Mouse (Mus musculus) layer of hippocampus, adult 2 months (tissue): ENCODE measurements around the gene Galnt10. TPM values are rescaled to one million over a fixed set of nuclear protein-coding genes. Genes with fewer than 3 reads are reported as not detected.

Experiments used
- DNase-seq, 2 experiments: peaks; one replicate each; pipeline ENCODE4 v3.0.0; 2022; ENCODE audit warnings: low spot score in 2 of 2
- H3K27ac ChIP-seq: fragments of 200-600 bp; 2 replicates; pipeline ENCODE4 v1.8.1; 2022
- H3K4me3 ChIP-seq: fragments of 200-600 bp; 2 replicates; pipeline ENCODE4 v1.8.1; 2022; ENCODE audit warnings: mild to moderate bottlenecking
- CTCF ChIP-seq: fragments of 200-600 bp; conservative IDR thresholded peaks from 2 replicates; pipeline ENCODE4 v1.8.1; 2022; ENCODE audit warnings: antibody characterized with exemption, mild to moderate bottlenecking, moderate library complexity
- total RNA-seq, 2 experiments: library from RNA; stranded (reverse); gene quantifications; 2 replicates each; pipeline ENCODE4 v1.2.3; 2021

The Galnt10 gene
- total RNA-seq, 2 experiments from 2014 or later = 6.3 TPM

DNA sequence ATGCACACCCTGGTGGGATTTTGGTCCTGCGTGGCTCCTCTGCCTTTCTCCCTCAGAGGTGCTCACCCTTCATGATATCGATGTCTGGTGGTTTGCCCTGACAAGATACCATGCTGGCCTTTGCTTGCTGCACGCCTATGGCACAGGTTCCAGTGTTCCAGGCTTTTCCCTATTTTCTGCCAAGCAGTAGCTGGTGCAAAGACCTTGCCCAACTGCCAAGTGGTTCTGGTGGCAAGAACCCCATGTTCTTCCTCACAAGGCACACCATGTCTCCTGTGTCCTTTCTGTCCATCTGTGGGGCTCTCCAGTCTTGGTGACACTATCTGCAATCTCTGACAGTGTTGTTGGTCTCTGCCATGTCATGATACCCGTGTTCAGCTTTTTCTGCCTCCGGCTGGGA, 45.6 kb downstream of the Galnt10 start:
- no peak for TF ChIP-seq CTCF
- DNase-seq = no peak
- H3K4me3 ChIP-seq = no peak overlapping the region
- no peak overlapping the region for H3K27ac ChIP-seq

DNA sequence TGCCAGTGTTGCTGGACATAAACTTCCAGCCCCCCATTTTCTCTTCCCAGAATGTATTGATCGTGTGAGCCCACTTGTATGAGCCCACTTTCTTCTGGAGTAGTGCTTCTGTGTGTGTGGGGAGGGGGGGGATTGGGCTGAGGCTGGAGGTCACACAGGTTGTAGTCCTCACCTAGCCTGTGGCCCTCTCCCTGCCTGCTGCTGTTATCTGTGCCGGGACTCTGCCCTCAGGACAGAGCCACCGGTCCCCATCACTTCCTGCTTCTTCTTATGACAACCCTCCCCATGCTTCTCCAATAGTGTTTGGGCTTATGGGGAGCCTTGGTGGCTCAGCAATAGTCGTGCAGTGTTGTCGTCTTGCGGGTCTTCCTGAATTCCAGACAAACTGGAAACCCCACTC, 46.7 kb downstream of the Galnt10 start:
- H3K4me3 ChIP-seq = no peak overlapping the region
- no peak for TF ChIP-seq CTCF
- H3K27ac ChIP-seq = no peak overlapping the region
- DNase-seq = no peak

DNA sequence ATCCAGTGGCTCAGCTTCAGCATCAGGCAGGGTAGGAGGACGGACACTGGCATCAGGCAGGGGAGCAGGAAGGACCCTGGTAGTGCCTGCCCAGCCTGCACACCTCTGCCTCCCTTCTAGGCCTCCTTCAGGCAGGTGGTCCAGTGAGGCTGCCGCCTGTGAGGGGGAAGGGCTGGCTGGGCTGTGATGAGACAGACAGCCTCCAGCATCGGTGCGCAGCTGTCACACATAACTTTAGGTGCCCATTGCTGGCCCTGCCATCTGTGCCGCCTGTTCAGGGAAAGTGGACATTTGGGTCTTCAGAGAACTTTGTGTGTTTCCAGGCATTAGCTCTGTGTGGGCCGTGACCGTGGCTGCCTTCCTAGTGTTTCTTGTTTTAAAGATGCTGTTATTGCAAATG, 47.5 kb downstream of the Galnt10 start:
- DNase-seq = no peak
- Histone ChIP-seq H3K4me3 (no peak overlapping the region), H3K27ac (no peak overlapping the region)
- no peak for TF ChIP-seq CTCF

DNA sequence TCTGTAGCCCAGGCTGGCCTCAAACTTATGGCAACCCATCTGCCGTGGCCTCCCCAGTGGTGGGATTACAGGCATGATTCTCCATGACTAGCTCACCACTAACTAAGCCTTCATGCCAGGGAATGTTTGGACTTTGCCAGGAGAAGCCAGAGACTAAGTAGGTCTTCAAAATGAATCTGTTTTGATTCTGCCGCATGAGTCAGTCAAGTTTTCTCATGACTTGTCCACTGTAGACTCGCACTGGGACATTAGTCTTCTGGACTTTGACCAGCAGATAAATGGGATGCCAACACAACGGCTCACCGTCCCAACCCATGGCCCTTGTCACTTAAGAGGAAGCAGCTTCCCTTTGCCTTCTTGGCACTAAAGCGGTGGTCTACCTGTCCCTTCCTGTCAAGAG, 49.2 kb downstream of the Galnt10 start:
- TF ChIP-seq CTCF = no peak
- Histone ChIP-seq H3K4me3 (no peak overlapping the region), H3K27ac (no peak overlapping the region)
- DNase-seq = no peak

DNA sequence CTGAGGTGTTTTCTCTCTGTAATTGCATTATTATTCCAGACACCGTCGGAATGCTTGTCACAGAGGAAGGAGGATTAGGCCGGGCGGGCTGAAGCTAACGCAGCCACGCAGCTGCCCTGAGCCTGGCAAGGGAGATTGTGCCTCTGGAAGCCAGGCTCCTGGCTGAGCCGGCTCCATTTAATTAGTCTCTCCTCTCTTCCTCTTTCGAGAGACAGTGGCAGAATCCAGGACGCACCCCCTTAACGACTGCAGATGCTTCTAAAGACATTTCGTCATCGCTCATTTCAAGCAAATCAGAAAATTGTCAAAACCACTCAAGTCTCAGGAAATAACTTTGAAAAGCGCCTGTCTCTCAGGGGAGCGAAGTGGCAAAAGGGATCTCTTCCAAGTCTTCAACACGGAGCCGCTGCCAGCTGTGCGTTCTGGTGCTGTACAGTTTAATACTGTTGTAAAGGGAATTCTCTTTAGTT, 51.0 kb downstream of the Galnt10 start:
- H3K27ac ChIP-seq = peak overlapping the region; percentile 32; the same call in 1 of the 2 replicates

DNA sequence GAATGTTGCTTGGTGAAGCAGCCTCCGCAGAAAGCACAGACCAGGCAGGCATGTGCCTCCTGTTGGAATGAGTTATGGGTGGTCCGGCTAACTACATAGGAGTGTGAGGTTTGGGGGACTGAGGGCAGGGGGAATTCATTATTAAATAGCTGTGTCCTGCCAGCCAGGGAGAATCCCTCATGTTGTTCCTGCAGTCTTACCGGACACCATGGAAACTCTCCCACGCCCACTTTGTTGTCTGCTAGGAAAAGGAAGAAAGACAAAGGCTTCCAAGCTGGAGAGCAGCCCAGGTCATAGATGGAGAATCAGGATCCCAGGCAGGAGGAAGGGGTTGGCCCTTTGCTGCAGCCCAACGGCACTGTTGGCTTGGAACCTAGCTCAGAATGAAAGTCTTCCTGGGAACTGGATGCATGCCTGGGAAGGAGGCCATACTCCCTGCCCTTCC, 51.6 kb downstream of the Galnt10 start:
- no peak for DNase-seq
- Histone ChIP-seq H3K4me3 (no peak overlapping the region; the same call in 1 of the 2 replicates), H3K27ac (no peak overlapping the region)
- TF ChIP-seq CTCF = no peak

More for the DNA sequence above, 51.0 kb downstream of the Galnt10 start:
- peak overlapping the region; percentile 30; the same call in 1 of the 2 replicates for H3K4me3 ChIP-seq
- TF ChIP-seq CTCF = no peak
- DNase-seq = no peak

DNA sequence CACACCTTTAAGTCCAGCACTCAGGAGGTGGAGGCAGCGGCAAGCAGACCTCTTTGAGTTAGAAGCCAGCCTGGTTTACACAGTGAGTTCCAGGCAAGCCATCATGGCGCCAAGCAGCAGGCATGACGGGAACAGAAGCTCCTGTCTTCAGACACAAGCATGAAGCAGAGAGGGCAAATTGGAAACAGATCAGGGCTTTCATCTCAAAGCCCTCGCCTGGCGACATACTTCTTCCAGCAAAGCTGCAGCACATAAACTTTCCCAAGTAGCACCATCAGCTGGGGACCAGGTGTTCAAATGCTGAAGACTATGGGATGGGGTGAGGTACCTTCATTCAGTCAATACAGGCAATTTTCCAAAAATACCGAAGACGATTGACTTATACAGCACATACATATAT, 54.9 kb downstream of the Galnt10 start:
- Histone ChIP-seq H3K4me3 (no peak overlapping the region), H3K27ac (no peak overlapping the region)
- DNase-seq = no peak
- TF ChIP-seq CTCF = no peak

DNA sequence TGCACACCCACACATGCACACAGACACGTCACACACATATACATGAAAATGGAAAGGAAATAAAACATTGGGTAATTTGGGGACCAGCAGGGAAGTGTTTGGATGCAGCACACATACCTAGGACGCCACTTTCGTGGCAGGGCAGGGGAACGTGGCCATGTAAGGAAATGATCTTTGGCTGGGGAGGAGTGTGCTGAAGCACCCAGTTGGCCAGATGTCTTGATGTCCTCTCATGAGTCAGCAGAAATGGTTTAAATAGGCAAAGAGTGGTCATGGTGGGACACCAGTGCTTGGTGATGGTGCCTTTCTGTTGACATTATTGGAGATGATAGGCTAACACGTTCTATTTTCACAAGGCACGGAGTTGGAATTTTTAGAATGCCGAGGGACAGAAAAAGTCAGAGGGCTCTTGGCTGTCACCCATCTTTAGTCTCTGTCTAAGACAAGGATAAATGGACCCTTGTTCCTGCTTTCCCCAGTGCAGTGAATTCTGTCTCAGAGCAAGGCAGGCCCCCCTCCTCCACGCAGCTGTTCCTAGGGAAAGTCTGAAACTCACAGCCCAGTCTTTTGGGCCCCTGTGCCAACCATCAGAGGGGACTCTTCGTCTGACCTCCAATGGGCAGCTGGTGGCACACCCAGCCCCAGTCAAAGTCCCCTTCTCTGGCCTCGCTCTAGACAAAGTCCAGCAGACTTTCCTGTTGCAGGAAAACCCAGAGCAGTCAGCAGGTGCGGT, 56.1 kb downstream of the Galnt10 start:
- Histone ChIP-seq H3K27ac (no peak overlapping the region), H3K4me3 (no peak overlapping the region)
- TF ChIP-seq CTCF = no peak
- peak in 1 of 2 experiments; percentile 29 for DNase-seq

DNA sequence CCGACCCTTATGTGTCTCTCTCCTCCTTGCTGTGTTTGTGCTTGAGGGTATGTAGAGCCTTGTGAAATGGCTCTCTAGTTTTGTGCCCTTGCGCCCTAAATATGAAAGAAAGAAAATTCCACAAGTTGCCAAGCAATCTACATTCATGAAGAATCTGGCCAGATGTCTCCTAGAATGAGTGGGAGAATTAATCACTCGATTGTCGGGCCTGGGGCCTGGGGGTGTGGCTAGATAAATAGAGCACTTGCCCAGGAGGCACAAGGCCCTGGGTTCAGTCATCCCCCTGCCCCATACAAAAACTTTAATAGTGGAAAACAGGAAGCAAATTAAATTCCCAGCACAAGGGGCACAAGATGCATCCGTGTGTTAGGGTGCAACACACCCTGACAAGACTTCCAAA, 56.7 kb downstream of the Galnt10 start:
- no peak for TF ChIP-seq CTCF
- DNase-seq = no peak
- no peak overlapping the region for H3K27ac ChIP-seq

DNA sequence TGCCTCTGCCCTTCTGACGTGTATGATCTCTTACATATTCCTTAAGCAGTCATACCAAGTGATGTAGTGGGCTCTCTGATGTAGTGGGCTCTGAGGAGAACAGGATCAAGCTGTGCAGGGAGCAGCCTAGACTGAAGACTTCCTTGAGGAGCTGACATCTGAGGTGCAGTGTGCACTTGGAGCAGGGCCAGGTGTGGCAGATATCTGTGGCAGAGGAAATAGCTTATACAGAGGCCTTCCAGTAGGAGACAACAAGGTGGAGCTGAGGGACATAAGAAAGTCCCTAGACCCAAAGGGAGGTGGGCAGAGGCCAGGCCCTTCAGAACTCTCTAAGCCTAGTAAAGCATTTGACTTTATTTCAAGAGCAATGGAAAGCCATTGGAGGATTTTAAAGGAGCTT, 61.4 kb downstream of the Galnt10 start:
- H3K4me3 ChIP-seq = no peak overlapping the region
- no peak for TF ChIP-seq CTCF
- no peak overlapping the region for H3K27ac ChIP-seq
- DNase-seq = no peak

More for the DNA sequence above, 56.7 kb downstream of the Galnt10 start:
- H3K4me3 ChIP-seq = no peak overlapping the region

DNA sequence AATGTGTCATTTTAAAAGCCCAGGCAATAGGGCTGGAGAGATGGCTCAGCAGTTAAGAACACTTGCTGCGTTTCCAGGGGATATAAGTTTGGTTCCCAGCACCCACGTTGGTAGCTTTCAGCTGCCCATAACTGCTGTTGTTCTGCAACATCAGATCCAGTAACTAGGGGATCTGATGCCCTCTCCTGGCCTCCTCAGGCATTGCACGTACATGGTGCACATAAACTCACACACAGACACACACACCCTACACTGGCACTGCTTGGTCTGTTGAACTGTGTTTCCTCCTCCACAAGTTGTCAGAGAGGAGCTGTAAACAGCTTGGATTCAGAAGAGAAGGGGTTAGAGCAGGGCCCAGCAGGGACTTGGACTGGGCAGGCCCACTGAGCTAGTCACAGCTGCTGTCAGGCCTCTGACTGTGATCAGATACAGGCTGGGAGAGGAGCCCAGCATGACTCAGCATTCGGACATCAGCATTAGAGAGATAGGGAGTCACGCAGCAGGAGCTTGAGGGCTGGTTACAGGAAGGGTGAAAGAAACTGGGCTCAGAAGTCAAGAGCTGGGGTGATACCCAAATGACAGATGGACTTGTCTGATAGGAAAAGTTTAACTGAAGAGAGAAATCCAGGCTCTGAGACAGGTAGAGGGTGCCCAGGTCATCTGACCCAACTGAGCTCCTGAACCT, 62.0 kb downstream of the Galnt10 start:
- TF ChIP-seq CTCF = peak; percentile 33
- no peak for DNase-seq
- no peak overlapping the region for H3K27ac ChIP-seq
- no peak overlapping the region for H3K4me3 ChIP-seq

DNA sequence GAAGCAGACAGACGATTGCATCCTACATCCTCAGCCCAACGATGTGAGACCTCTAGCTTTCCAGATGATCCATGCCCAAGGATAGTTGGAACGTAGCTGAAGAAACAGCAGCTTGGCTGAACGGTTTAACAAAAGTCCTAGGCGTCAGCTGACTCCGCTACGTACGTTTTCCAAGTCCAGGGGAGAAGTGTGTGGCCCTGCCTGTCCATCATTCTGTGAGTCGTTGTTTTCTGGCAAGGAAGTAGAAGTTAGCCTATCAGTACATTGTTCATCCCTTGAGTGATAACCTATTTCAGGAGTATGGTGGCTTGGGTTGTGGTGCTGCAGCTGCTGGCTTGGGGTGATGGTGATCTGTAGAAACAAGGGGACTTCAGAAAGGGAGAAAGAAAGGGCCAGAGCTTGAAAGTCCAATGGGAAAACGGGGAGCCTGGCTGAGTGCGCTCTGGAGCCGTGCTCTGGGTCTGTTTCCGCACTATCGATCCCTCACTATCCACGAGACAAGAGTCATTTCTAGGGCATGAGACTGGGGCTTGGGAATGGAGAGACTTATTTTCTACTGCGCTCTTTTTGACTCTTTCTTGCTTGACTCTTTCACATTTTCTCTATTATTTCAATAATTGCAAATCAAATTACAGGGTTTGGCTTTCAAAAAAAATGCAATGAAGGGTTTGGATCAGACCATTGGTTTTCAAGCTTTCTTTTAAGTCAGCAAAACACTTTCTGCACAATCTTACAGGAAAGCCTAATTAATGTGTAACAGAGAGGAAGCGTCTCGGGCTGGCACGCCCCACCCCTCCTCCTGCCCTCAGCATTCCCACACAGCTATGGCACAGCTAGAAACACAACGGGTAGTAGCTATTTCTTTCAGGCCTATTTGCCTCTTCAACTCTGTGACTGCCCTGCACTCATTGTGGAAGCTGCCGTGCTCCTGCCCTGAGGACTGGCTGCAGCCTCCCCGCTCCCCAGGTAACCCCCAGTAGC, 63.2 kb downstream of the Galnt10 start:
- no peak for DNase-seq
- Histone ChIP-seq H3K4me3 (no peak overlapping the region), H3K27ac (no peak overlapping the region)
- no peak for TF ChIP-seq CTCF

DNA sequence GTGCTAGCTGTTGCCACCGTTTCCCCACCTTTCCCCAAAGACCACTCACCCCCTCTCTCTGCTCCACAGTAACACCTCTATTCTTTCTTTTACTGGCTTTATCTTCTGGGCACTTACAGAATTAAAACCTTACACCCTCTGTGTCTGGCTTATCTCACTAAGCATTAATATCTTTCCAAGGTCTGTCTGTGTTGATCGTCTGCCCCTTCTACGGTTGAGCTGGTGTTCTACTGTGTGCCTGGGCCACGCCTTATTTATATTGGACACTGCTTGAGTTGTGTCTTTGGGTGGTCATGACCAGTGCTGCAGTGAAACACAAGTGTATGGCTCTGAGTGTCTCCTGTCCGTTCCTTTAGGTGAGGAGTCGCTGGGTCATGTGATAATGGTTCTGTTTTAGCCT, 68.7 kb downstream of the Galnt10 start:
- H3K4me3 ChIP-seq = no peak overlapping the region
- DNase-seq = no peak
- no peak overlapping the region for H3K27ac ChIP-seq
- no peak for TF ChIP-seq CTCF
